Mouse (Mus musculus): ENCODE results near the gene Phf21a. TPM values are rescaled to one million over a fixed set of nuclear protein-coding genes. Genes with fewer than 3 reads are reported as not detected.
"Not testable (repeated sequence)": the region's sequence is repeated elsewhere in the genome, so short reads cannot be mapped to it uniquely, and the experiment has no call there.

Phf21a gene
- polyA plus RNA-seq, 2 experiments, result 1.8 to 4.7 TPM

DNA sequence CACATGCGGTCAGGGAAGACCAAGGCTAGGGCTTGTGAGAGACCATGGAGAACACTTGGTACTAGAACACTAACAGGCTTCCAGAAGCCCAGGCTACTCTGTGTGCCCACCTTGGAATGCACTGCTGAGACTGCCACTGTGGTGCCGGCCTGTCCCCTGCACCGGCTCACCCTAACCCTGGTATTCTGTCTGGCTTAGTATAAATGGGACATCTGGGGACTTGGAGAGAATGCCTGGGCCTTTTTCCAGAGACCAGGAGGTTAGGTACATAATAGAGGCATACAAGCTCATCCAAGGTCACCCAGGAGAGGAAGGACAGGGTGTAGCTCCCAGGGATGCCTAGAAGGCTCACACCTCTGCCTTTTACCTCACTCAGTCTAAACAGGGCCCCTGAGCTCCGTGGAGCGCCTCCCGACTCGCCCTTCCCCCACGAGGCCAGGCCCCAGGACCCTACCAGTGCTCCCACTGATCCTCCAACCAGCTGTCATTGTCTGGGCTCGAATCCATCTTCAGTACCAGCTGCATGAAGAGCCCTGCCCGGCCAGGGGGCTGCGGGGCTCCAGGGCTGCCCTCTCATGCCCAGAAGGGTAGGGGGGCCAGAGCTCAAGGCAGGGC, 298.9 kb downstream of the Phf21a start:
- DNase-seq (ENCODE audit: low read depth in 3 of 3, low spot score in 3 of 3) (no peak), ATAC-seq (ENCODE audit: insufficient read depth) (no peak)
- Histone ChIP-seq H3K4me1 (replicated peaks; ENCODE audit: control insufficient read depth in 2 of 2, insufficient read depth in 2 of 2, low read length in 1 of 2) (peaks cover 0 to 4% of the 10 kb centered on the region in 2 experiments; a peak in 2 of 4 replicates), H3K9me3 (ENCODE audit: control insufficient read depth, low read length) (no peaks in the 10 kb centered on the region), H3K27ac (no peak overlapping the region), H3K4me3 (ENCODE audit: insufficient read depth in 1 of 2, low read depth in 2 of 2, low read length in 2 of 2) (0 out of 4 replicates have a peak overlapping the region, but pooled peaks have one; percentile 10 to 20), H3K27me3 (ENCODE audit: control insufficient read depth, insufficient read depth, low read length) (peaks cover 58% of the 10 kb centered on the region), H3K9ac (replicated peaks) (no peak overlapping the region), H3K4me2 (ENCODE audit: low read depth) (no peak overlapping the region; the same call in none of the 2 replicates), H3K36me3 (replicated peaks; ENCODE audit: control insufficient read depth, insufficient read depth, low read depth) (no peaks in the 10 kb centered on the region)
- TF ChIP-seq EP300 (IDR thresholded peaks at IDR 0.05; ENCODE audit: low read depth) (no peak), CTCF (IDR thresholded peaks at IDR 0.05; ENCODE audit: low read depth) (no peak)
- WGBS (ENCODE audit: insufficient replicate concordance), result 35% methylated on average over 11 of the region's 11 CpGs

DNA sequence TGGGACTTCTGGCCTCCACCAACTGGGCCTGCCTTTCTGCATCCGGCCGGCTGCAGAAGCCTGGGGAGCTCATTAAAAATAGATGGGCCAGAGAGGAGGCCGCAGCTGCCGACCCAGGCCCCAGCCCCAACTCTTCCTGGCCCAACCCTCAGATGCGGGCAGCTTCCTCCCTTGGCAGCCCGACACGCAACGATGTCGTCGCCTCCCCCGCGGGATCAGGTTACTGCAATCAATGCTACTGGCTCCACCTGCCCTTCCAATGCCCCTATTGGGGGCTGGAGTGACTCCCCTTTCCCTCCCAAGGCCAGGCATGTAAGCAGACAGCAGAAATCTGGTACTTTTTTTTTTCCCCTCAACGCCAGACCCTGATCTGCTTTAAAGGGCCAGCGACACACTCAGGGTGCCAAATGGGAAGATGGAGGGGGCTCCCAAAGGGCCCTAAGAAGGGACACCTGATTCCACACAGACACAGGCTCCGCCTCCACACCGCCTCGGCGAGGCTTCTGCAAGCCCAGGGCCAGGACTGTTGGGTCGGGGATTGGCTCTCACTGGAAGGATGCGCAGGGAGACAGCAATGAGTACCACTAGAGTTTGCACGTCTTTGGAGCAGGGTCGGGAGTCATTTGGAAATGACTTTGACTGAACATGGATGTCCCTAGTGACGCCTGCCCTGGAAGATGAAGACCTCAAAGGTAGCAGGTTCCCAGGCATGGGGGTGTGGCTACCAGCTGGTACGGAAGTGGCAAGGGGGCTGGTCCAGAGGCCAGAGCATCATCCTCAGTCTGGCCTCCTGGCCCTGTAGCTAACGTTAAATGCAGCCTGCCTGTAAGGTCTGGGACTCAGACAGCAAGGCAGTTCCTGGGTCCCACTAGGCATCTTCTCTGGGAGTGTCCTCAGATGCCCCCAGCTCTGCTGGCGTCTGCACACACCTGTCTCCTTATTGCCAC, 299.7 kb downstream of the Phf21a start:
- H3K36me3 ChIP-seq (replicated peaks; ENCODE audit: control insufficient read depth, insufficient read depth, low read depth), result no peaks in the 10 kb centered on the region
- peaks cover 57% of the 10 kb centered on the region for H3K27me3 ChIP-seq (ENCODE audit: control insufficient read depth, insufficient read depth, low read length)
- peaks cover 0 to 4% of the 10 kb centered on the region in 2 experiments; a peak in 2 of 4 replicates for H3K4me1 ChIP-seq (replicated peaks; ENCODE audit: control insufficient read depth in 2 of 2, insufficient read depth in 2 of 2, low read length in 1 of 2)
- 4% methylated on average over 26 of the region's 26 CpGs for WGBS (ENCODE audit: insufficient replicate concordance)
- 0 out of 4 replicates have a peak overlapping the region, but pooled peaks of 1 of the 2 experiments have one; percentile 20 for H3K4me3 ChIP-seq (ENCODE audit: insufficient read depth in 1 of 2, low read depth in 2 of 2, low read length in 2 of 2)
- TF ChIP-seq CTCF (IDR thresholded peaks at IDR 0.05; ENCODE audit: low read depth), result no peak
- TF ChIP-seq EP300 (IDR thresholded peaks at IDR 0.05; ENCODE audit: low read depth), result no peak
- ATAC-seq (ENCODE audit: insufficient read depth) (no peak), DNase-seq (ENCODE audit: low read depth in 3 of 3, low spot score in 3 of 3) (no peak)
- H3K27ac ChIP-seq, result no peak overlapping the region
- no peak overlapping the region; the same call in none of the 2 replicates for H3K4me2 ChIP-seq (ENCODE audit: low read depth)
- H3K9me3 ChIP-seq (ENCODE audit: control insufficient read depth, low read length), result no peaks in the 10 kb centered on the region
- no peak overlapping the region for H3K9ac ChIP-seq (replicated peaks)

DNA sequence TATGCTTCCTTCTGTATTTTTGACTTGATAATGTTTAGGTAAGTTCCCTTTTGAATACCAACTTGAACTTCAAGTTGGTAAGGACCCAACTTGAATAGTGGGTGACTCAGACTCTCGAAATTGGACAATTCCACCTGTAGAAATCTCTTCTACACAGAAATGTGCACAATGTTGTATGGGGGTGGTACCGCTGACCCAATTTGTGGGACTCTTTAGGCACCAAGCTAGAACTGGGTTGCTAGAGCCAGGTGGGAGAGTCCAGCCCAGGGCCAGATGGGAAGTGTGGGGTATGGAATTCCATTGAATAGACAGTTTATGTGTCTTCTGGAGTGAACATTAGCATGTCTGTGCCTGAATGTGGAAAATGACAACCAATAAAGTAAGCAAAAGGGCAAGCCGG, 302.6 kb downstream of the Phf21a start:
- H3K36me3 ChIP-seq (replicated peaks; ENCODE audit: control insufficient read depth, insufficient read depth, low read depth), result no peaks in the 10 kb centered on the region
- H3K4me2 ChIP-seq (ENCODE audit: low read depth), result no peak overlapping the region
- WGBS (ENCODE audit: insufficient replicate concordance), result 67% methylated on average over 3 of the region's 3 CpGs
- no peaks in the 10 kb centered on the region for H3K9me3 ChIP-seq (ENCODE audit: control insufficient read depth, low read length)
- H3K27ac ChIP-seq, result no peak overlapping the region
- no peak overlapping the region for H3K4me3 ChIP-seq (ENCODE audit: insufficient read depth in 1 of 2, low read depth in 2 of 2, low read length in 2 of 2)
- TF ChIP-seq EP300 (IDR thresholded peaks at IDR 0.05; ENCODE audit: low read depth), result no peak
- no peak for TF ChIP-seq CTCF (IDR thresholded peaks at IDR 0.05; ENCODE audit: low read depth)
- no peak for ATAC-seq (ENCODE audit: insufficient read depth)
- DNase-seq (ENCODE audit: low read depth in 3 of 3, low spot score in 3 of 3), result no peak
- H3K27me3 ChIP-seq (ENCODE audit: control insufficient read depth, insufficient read depth, low read length), result peaks cover 31% of the 10 kb centered on the region
- no peak overlapping the region for H3K9ac ChIP-seq (replicated peaks)
- no peaks in the 10 kb centered on the region for H3K4me1 ChIP-seq (replicated peaks; ENCODE audit: control insufficient read depth in 2 of 2, insufficient read depth in 2 of 2, low read length in 1 of 2)

DNA sequence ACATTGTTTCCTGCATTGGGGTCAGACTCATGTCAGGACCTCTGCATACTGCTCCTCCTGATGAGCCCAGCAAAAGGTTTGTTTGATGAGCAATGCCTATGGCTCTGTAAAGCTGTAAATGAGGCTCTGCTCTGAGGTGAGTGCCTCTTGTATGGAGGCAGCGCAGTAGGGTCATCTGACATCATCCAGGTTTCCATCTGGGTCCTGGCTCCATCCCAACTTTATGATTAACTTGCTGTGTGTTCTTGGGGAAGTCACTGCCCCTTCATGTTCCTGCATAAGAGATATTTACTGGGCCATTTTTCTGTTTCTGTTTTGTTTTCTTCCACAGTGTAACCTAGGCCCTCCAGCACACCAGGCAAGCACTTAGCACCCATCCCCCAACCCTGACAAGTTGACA, 304.5 kb downstream of the Phf21a start:
- no peak for DNase-seq (ENCODE audit: low read depth in 3 of 3, low spot score in 3 of 3)
- Histone ChIP-seq H3K4me3 (ENCODE audit: insufficient read depth in 1 of 2, low read depth in 2 of 2, low read length in 2 of 2) (no peak overlapping the region), H3K9ac (replicated peaks) (no peak overlapping the region), H3K4me2 (ENCODE audit: low read depth) (no peak overlapping the region), H3K27me3 (ENCODE audit: control insufficient read depth, insufficient read depth, low read length) (peaks cover 22% of the 10 kb centered on the region), H3K27ac (no peak overlapping the region), H3K4me1 (replicated peaks; ENCODE audit: control insufficient read depth in 2 of 2, insufficient read depth in 2 of 2, low read length in 1 of 2) (peaks cover 0 to 2% of the 10 kb centered on the region in 2 experiments; a peak in 1 of 4 replicates), H3K36me3 (replicated peaks; ENCODE audit: control insufficient read depth, insufficient read depth, low read depth) (no peaks in the 10 kb centered on the region), H3K9me3 (ENCODE audit: control insufficient read depth, low read length) (no peaks in the 10 kb centered on the region)
- TF ChIP-seq EP300 (IDR thresholded peaks at IDR 0.05; ENCODE audit: low read depth), result no peak
- WGBS (ENCODE audit: insufficient replicate concordance), result 76% methylated on average over 1 of the region's 1 CpGs
- ATAC-seq (ENCODE audit: insufficient read depth), result no peak

DNA sequence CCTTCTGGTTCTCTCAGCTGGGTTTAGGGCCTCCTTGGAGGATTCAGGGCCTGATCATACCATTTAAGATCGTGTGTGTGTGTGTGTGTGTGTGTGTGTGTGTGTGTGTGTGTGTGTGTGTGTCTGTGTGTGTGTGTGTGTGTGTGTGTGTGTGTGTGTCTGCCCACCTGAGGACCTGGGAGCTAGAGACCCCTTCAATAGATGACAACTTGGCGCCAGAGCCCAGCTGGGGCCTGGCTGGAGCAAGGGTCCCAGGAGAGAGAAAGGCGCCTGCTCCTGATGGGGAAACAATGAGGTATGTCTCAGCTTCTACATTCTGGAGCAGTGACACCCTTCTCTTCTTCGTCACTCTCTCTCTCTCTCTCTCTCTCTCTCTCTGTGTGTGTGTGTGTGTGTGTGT, 307.0 kb downstream of the Phf21a start:
- H3K4me2 ChIP-seq (ENCODE audit: low read depth); H3K9ac ChIP-seq (replicated peaks); ATAC-seq (ENCODE audit: insufficient read depth); H3K4me1 ChIP-seq (replicated peaks; ENCODE audit: control insufficient read depth in 2 of 2, insufficient read depth in 2 of 2, low read length in 1 of 2); H3K27ac ChIP-seq; H3K4me3 ChIP-seq (ENCODE audit: insufficient read depth in 1 of 2, low read depth in 2 of 2, low read length in 2 of 2); H3K36me3 ChIP-seq (replicated peaks; ENCODE audit: control insufficient read depth, insufficient read depth, low read depth); DNase-seq (ENCODE audit: low read depth in 3 of 3, low spot score in 3 of 3); H3K9me3 ChIP-seq (ENCODE audit: control insufficient read depth, low read length): not testable (repeated sequence)
- 64% methylated on average over 3 of the region's 4 CpGs for WGBS (ENCODE audit: insufficient replicate concordance)
- peaks cover 13% of the 10 kb centered on the region for H3K27me3 ChIP-seq (ENCODE audit: control insufficient read depth, insufficient read depth, low read length)
